Mouse (Mus musculus): ENCODE measurements around the gene Trit1.
A peak's percentile ranks its signal among the peaks of the same experiment; 100 is the strongest.

The Trit1 gene

GRCm38 (mm10) chr4:123016451-123016957 is at the start of gene Trit1:
Trit1 (plus strand) TSS chr4:123016597.
- H3K4me1 ChIP-seq (replicated peaks; ENCODE audit: low read depth, low read length): peaks cover 77% of the 10 kb centered on the region
- peaks cover 29% of the 10 kb centered on the region for H3K36me3 ChIP-seq (ENCODE audit: insufficient read depth, low read length)
- TF ChIP-seq NANOG (IDR thresholded peaks at IDR 0.05; ENCODE audit: borderline replicate concordance, low read length): no peak
- TF ChIP-seq CTCF (conservative IDR thresholded peaks at IDR 0.05; ENCODE audit: low read length): no peak
- no peak for TF ChIP-seq POU5F1 (IDR thresholded peaks at IDR 0.05; ENCODE audit: borderline replicate concordance, low read length)
- H3K9me3 ChIP-seq (ENCODE audit: low read length): no peaks in the 10 kb centered on the region
- no peaks in the 10 kb centered on the region for H3K27me3 ChIP-seq (ENCODE audit: insufficient read depth, low read length)
- peak within 1 kb of the TSS; percentile 97 for H3K4me3 ChIP-seq (replicated peaks; ENCODE audit: low read length)

- H3K4me1 ChIP-seq (replicated peaks; ENCODE audit: low read depth, low read length): no peaks in the 10 kb centered on the region
- no peak overlapping the region for H3K4me3 ChIP-seq (replicated peaks; ENCODE audit: low read length)
- peaks cover 60% of the 10 kb centered on the region for H3K27me3 ChIP-seq (ENCODE audit: insufficient read depth, low read length)
- H3K9me3 ChIP-seq (ENCODE audit: low read length): no peaks in the 10 kb centered on the region
- no peak for TF ChIP-seq POU5F1 (IDR thresholded peaks at IDR 0.05; ENCODE audit: borderline replicate concordance, low read length)
- no peak for TF ChIP-seq NANOG (IDR thresholded peaks at IDR 0.05; ENCODE audit: borderline replicate concordance, low read length)
- no peak for TF ChIP-seq CTCF (conservative IDR thresholded peaks at IDR 0.05; ENCODE audit: low read length)
- H3K36me3 ChIP-seq (ENCODE audit: insufficient read depth, low read length): no peaks in the 10 kb centered on the region
These were observed 48.3 kb upstream of the Trit1 start for GRCm38 (mm10) chr4:122968106-122968505.

GRCm38 (mm10) chr4:122971191-122971590 is 45.2 kb upstream of the Trit1 start:
- TF ChIP-seq CTCF (conservative IDR thresholded peaks at IDR 0.05; ENCODE audit: low read length) (no peak), POU5F1 (IDR thresholded peaks at IDR 0.05; ENCODE audit: borderline replicate concordance, low read length) (no peak), NANOG (IDR thresholded peaks at IDR 0.05; ENCODE audit: borderline replicate concordance, low read length) (no peak)
- Histone ChIP-seq H3K36me3 (ENCODE audit: insufficient read depth, low read length) (no peaks in the 10 kb centered on the region), H3K4me1 (replicated peaks; ENCODE audit: low read depth, low read length) (no peaks in the 10 kb centered on the region), H3K27me3 (ENCODE audit: insufficient read depth, low read length) (peaks cover 45% of the 10 kb centered on the region), H3K9me3 (ENCODE audit: low read length) (no peaks in the 10 kb centered on the region), H3K4me3 (replicated peaks; ENCODE audit: low read length) (no peak overlapping the region)

GRCm38 (mm10) chr4:122971646-122972045 is 44.8 kb upstream of the Trit1 start:
- Histone ChIP-seq H3K4me3 (replicated peaks; ENCODE audit: low read length) (no peak overlapping the region), H3K36me3 (ENCODE audit: insufficient read depth, low read length) (no peaks in the 10 kb centered on the region), H3K27me3 (ENCODE audit: insufficient read depth, low read length) (peaks cover 41% of the 10 kb centered on the region), H3K4me1 (replicated peaks; ENCODE audit: low read depth, low read length) (no peaks in the 10 kb centered on the region), H3K9me3 (ENCODE audit: low read length) (no peaks in the 10 kb centered on the region)
- TF ChIP-seq POU5F1 (IDR thresholded peaks at IDR 0.05; ENCODE audit: borderline replicate concordance, low read length) (no peak), CTCF (conservative IDR thresholded peaks at IDR 0.05; ENCODE audit: low read length) (no peak), NANOG (IDR thresholded peaks at IDR 0.05; ENCODE audit: borderline replicate concordance, low read length) (no peak)

GRCm38 (mm10) chr4:122972056-122972455 is 44.3 kb upstream of the Trit1 start:
- H3K9me3 ChIP-seq (ENCODE audit: low read length): no peaks in the 10 kb centered on the region
- no peak overlapping the region for H3K4me3 ChIP-seq (replicated peaks; ENCODE audit: low read length)
- H3K4me1 ChIP-seq (replicated peaks; ENCODE audit: low read depth, low read length): no peaks in the 10 kb centered on the region
- peaks cover 40% of the 10 kb centered on the region for H3K27me3 ChIP-seq (ENCODE audit: insufficient read depth, low read length)
- TF ChIP-seq POU5F1 (IDR thresholded peaks at IDR 0.05; ENCODE audit: borderline replicate concordance, low read length) (no peak), CTCF (conservative IDR thresholded peaks at IDR 0.05; ENCODE audit: low read length) (no peak), NANOG (IDR thresholded peaks at IDR 0.05; ENCODE audit: borderline replicate concordance, low read length) (no peak)
- H3K36me3 ChIP-seq (ENCODE audit: insufficient read depth, low read length): no peaks in the 10 kb centered on the region

- TF ChIP-seq POU5F1 (IDR thresholded peaks at IDR 0.05; ENCODE audit: borderline replicate concordance, low read length) (no peak), CTCF (conservative IDR thresholded peaks at IDR 0.05; ENCODE audit: low read length) (no peak), NANOG (IDR thresholded peaks at IDR 0.05; ENCODE audit: borderline replicate concordance, low read length) (no peak)
- Histone ChIP-seq H3K4me3 (replicated peaks; ENCODE audit: low read length) (no peak overlapping the region), H3K4me1 (replicated peaks; ENCODE audit: low read depth, low read length) (no peaks in the 10 kb centered on the region), H3K9me3 (ENCODE audit: low read length) (no peaks in the 10 kb centered on the region), H3K27me3 (ENCODE audit: insufficient read depth, low read length) (peaks cover 38% of the 10 kb centered on the region), H3K36me3 (ENCODE audit: insufficient read depth, low read length) (no peaks in the 10 kb centered on the region)
These were observed 41.3 kb upstream of the Trit1 start for GRCm38 (mm10) chr4:122974976-122975520.

- Histone ChIP-seq H3K4me3 (replicated peaks; ENCODE audit: low read length) (no peak overlapping the region), H3K9me3 (ENCODE audit: low read length) (no peaks in the 10 kb centered on the region), H3K4me1 (replicated peaks; ENCODE audit: low read depth, low read length) (peaks cover 6% of the 10 kb centered on the region), H3K36me3 (ENCODE audit: insufficient read depth, low read length) (no peaks in the 10 kb centered on the region), H3K27me3 (ENCODE audit: insufficient read depth, low read length) (peaks cover 28% of the 10 kb centered on the region)
- TF ChIP-seq POU5F1 (IDR thresholded peaks at IDR 0.05; ENCODE audit: borderline replicate concordance, low read length) (no peak), NANOG (IDR thresholded peaks at IDR 0.05; ENCODE audit: borderline replicate concordance, low read length) (no peak), CTCF (conservative IDR thresholded peaks at IDR 0.05; ENCODE audit: low read length) (no peak)
These were observed 39.5 kb upstream of the Trit1 start for GRCm38 (mm10) chr4:122976885-122977284.

GRCm38 (mm10) chr4:122978850-122979249 is 37.5 kb upstream of the Trit1 start:
- TF ChIP-seq POU5F1 (IDR thresholded peaks at IDR 0.05; ENCODE audit: borderline replicate concordance, low read length) (no peak), NANOG (IDR thresholded peaks at IDR 0.05; ENCODE audit: borderline replicate concordance, low read length) (no peak), CTCF (conservative IDR thresholded peaks at IDR 0.05; ENCODE audit: low read length) (no peak)
- Histone ChIP-seq H3K27me3 (ENCODE audit: insufficient read depth, low read length) (peaks cover 27% of the 10 kb centered on the region), H3K4me1 (replicated peaks; ENCODE audit: low read depth, low read length) (peaks cover 26% of the 10 kb centered on the region), H3K9me3 (ENCODE audit: low read length) (no peaks in the 10 kb centered on the region), H3K36me3 (ENCODE audit: insufficient read depth, low read length) (no peaks in the 10 kb centered on the region), H3K4me3 (replicated peaks; ENCODE audit: low read length) (no peak overlapping the region)

- TF ChIP-seq NANOG (IDR thresholded peaks at IDR 0.05; ENCODE audit: borderline replicate concordance, low read length): no peak
- TF ChIP-seq CTCF (conservative IDR thresholded peaks at IDR 0.05; ENCODE audit: low read length): no peak
- no peak for TF ChIP-seq POU5F1 (IDR thresholded peaks at IDR 0.05; ENCODE audit: borderline replicate concordance, low read length)
- H3K4me3 ChIP-seq (replicated peaks; ENCODE audit: low read length): no peak overlapping the region
- no peaks in the 10 kb centered on the region for H3K9me3 ChIP-seq (ENCODE audit: low read length)
- H3K27me3 ChIP-seq (ENCODE audit: insufficient read depth, low read length): peaks cover 34% of the 10 kb centered on the region
- peaks cover 33% of the 10 kb centered on the region for H3K4me1 ChIP-seq (replicated peaks; ENCODE audit: low read depth, low read length)
- no peaks in the 10 kb centered on the region for H3K36me3 ChIP-seq (ENCODE audit: insufficient read depth, low read length)
These were observed 36.6 kb upstream of the Trit1 start for GRCm38 (mm10) chr4:122979826-122980225.

Data from E14TG2a.4 (cell line).